Mouse (Mus musculus) small intestine, adult 2 months (tissue): ENCODE measurements around the gene Pagr1b. TPM values are rescaled to one million over a fixed set of nuclear protein-coding genes. Genes with fewer than 3 reads are reported as not detected.

Source experiments
- H3K27ac ChIP-seq: fragments of 200-500 bp; 2 replicates; pipeline ENCODE4 v1.5.1; 2012; ENCODE audit warnings: low read depth, low read length, control low read depth, inconsistent platforms; ENCODE audit not compliant: insufficient read depth
- H3K27me3 ChIP-seq: fragments of 200-500 bp; 2 replicates; pipeline ENCODE4 v1.6.1; 2012; ENCODE audit warnings: mild to moderate bottlenecking, moderate library complexity, low read length, inconsistent platforms; ENCODE audit not compliant: control insufficient read depth, insufficient read depth
- H3K36me3 ChIP-seq: fragments of 200-500 bp; 2 replicates; pipeline ENCODE4 v1.6.1; 2012; ENCODE audit warnings: mild to moderate bottlenecking, low read length, control low read depth, inconsistent platforms; ENCODE audit not compliant: control insufficient read depth, insufficient read depth
- H3K4me1 ChIP-seq: fragments of 200-500 bp; 2 replicates; pipeline ENCODE4 v1.6.1; 2012; ENCODE audit warnings: low read length, inconsistent platforms, mixed read lengths; ENCODE audit not compliant: control insufficient read depth, insufficient read depth, insufficient read length
- H3K4me3 ChIP-seq: fragments of 200-500 bp; 2 replicates; pipeline ENCODE4 v1.5.1; 2012; ENCODE audit warnings: low read depth, mild to moderate bottlenecking, control low read depth, inconsistent platforms, low read length, moderate library complexity
- CTCF ChIP-seq: fragments of 200-500 bp; IDR thresholded peaks from 2 replicates; pipeline ENCODE4 v1.5.1; 2012; ENCODE audit warnings: low read depth, mild to moderate bottlenecking, control low read depth, inconsistent platforms, low read length, moderate library complexity, mixed read lengths; ENCODE audit not compliant: insufficient replicate concordance, insufficient read length; ENCODE audit errors: extremely low read depth
- POLR2A ChIP-seq: fragments of 200-500 bp; IDR thresholded peaks from 2 replicates; pipeline ENCODE4 v1.6.1; 2012; ENCODE audit warnings: low read depth, mild to moderate bottlenecking, control low read depth, inconsistent platforms, low read length, moderate library complexity
- WGBS: fragments of 180-500 bp; shearing (Covaris S2); methylation state at CpG from one replicate; pipeline ENCODE4 v1.1.7; 2018; 5-methylcytosine and 5-hydroxymethylcytosine counted together
- polyA plus RNA-seq: library from polyadenylated mRNA; depleted of rRNA; stranded (reverse); fragments of >200 nt; gene quantifications from 2 replicates; pipeline ENCODE4 v1.2.3, GENCODE M21; 2012

Gene Pagr1b
- polyA plus RNA-seq, 1 experiment, result 2.9 TPM

GRCm38 (mm10) chr7:127013385-127013784 is 2.9 kb downstream of the Pagr1b start:
- Histone ChIP-seq H3K4me3 (peak overlapping the region; percentile 80), H3K27ac (peak overlapping the region; percentile 85), H3K4me1 (peaks cover 39% of the 10 kb centered on the region), H3K36me3 (peaks cover 7% of the 10 kb centered on the region), H3K27me3 (no peaks in the 10 kb centered on the region)
- WGBS, result 77% methylated on average over 6 of the region's 6 CpGs
- TF ChIP-seq POLR2A (no peak), CTCF (no peak)

- 76% methylated on average over 10 of the region's 10 CpGs for WGBS
- Histone ChIP-seq H3K4me3 (peak overlapping the region; percentile 80), H3K27me3 (no peaks in the 10 kb centered on the region), H3K36me3 (peaks cover 7% of the 10 kb centered on the region), H3K27ac (peak overlapping the region; percentile 85), H3K4me1 (peaks cover 44% of the 10 kb centered on the region)
- TF ChIP-seq POLR2A (peak; percentile 45; the same call in 1 of the 2 replicates), CTCF (no peak)
These were observed 3.4 kb downstream of the Pagr1b start for GRCm38 (mm10) chr7:127012845-127013244.

- no peak overlapping the region for H3K4me3 ChIP-seq
- H3K4me1 ChIP-seq, result peaks cover 47% of the 10 kb centered on the region
- no peaks in the 10 kb centered on the region for H3K27me3 ChIP-seq
- H3K36me3 ChIP-seq, result peaks cover 7% of the 10 kb centered on the region
- TF ChIP-seq CTCF, result no peak
- TF ChIP-seq POLR2A, result no peak
- H3K27ac ChIP-seq, result 0 out of 2 replicates have a peak overlapping the region, but pooled peaks have one; percentile 85
- WGBS, result 84% methylated on average over 6 of the region's 6 CpGs
These were observed 3.9 kb downstream of the Pagr1b start for GRCm38 (mm10) chr7:127012374-127012773.

- no peak overlapping the region for H3K4me3 ChIP-seq
- TF ChIP-seq POLR2A (no peak), CTCF (no peak; the same call in 1 of the 2 replicates)
- no peaks in the 10 kb centered on the region for H3K27me3 ChIP-seq
- H3K4me1 ChIP-seq, result peaks cover 49% of the 10 kb centered on the region
- H3K36me3 ChIP-seq, result peaks cover 7% of the 10 kb centered on the region
- WGBS, result 62% methylated on average over 2 of the region's 2 CpGs
- H3K27ac ChIP-seq, result peak overlapping the region; percentile 11
These were observed 4.6 kb downstream of the Pagr1b start for GRCm38 (mm10) chr7:127011717-127012116.

GRCm38 (mm10) chr7:127011051-127011450 is 5.2 kb downstream of the Pagr1b start:
- no peaks in the 10 kb centered on the region for H3K27me3 ChIP-seq
- WGBS, result 84% methylated on average over 2 of the region's 2 CpGs
- peak overlapping the region; percentile 11; the same call in 1 of the 2 replicates for H3K27ac ChIP-seq
- TF ChIP-seq CTCF (no peak), POLR2A (no peak)
- H3K4me1 ChIP-seq, result peaks cover 49% of the 10 kb centered on the region
- H3K4me3 ChIP-seq, result no peak overlapping the region
- peaks cover 9% of the 10 kb centered on the region for H3K36me3 ChIP-seq

- TF ChIP-seq POLR2A (no peak), CTCF (no peak)
- peak overlapping the region; percentile 97 for H3K27ac ChIP-seq
- 49% methylated on average over 17 of the region's 17 CpGs for WGBS
- peaks cover 45% of the 10 kb centered on the region for H3K4me1 ChIP-seq
- peak overlapping the region; percentile 24 for H3K4me3 ChIP-seq
- H3K27me3 ChIP-seq, result no peaks in the 10 kb centered on the region
- peaks cover 8% of the 10 kb centered on the region for H3K36me3 ChIP-seq
These were observed 6.8 kb downstream of the Pagr1b start for GRCm38 (mm10) chr7:127009307-127010085.

- H3K27ac ChIP-seq, result peak overlapping the region; percentile 97
- peak overlapping the region; percentile 22; the same call in 1 of the 2 replicates for H3K4me3 ChIP-seq
- H3K36me3 ChIP-seq, result peaks cover 8% of the 10 kb centered on the region
- no peaks in the 10 kb centered on the region for H3K27me3 ChIP-seq
- no peak for TF ChIP-seq CTCF
- peak; percentile 35; the same call in 1 of the 2 replicates for TF ChIP-seq POLR2A
- 20% methylated on average over 9 of the region's 9 CpGs for WGBS
- H3K4me1 ChIP-seq, result peaks cover 46% of the 10 kb centered on the region
These were observed 7.9 kb downstream of the Pagr1b start for GRCm38 (mm10) chr7:127008239-127009019.
